Mouse (Mus musculus) CH12.LX (cell line): ENCODE results near the gene Cdc20b.

Experiments
- CTCF ChIP-seq, 2 experiments: IDR thresholded peaks in 1 of 2; conservative IDR thresholded peaks in 1 of 2; 2 replicates each; pipeline ENCODE4 v1.5.1; 2011 to 2012; ENCODE audit warnings: low read depth in 2 of 2, low read length in 2 of 2, improper control_type of control experiment in 1 of 2, inconsistent platforms in 1 of 2, mild to moderate bottlenecking in 1 of 2, moderate library complexity in 1 of 2
- E2F4 ChIP-seq: IDR thresholded peaks from 2 replicates; pipeline ENCODE4 v1.6.1; 2011; ENCODE audit warnings: low read depth, low read length, improper control_type of control experiment; ENCODE audit not compliant: insufficient replicate concordance
- GABPA ChIP-seq: IDR thresholded peaks from 2 replicates; pipeline ENCODE4 v1.6.1; 2012; ENCODE audit warnings: low read depth, low read length, improper control_type of control experiment, inconsistent platforms; ENCODE audit not compliant: insufficient replicate concordance
- HCFC1 ChIP-seq: IDR thresholded peaks from 2 replicates; pipeline ENCODE4 v1.6.1; 2012; ENCODE audit warnings: low read depth, mild to moderate bottlenecking, inconsistent platforms, low read length, improper control_type of control experiment
- KAT2A ChIP-seq: IDR thresholded peaks from 2 replicates; pipeline ENCODE4 v1.6.1; 2012; ENCODE audit warnings: low read length, improper control_type of control experiment, inconsistent platforms; ENCODE audit not compliant: insufficient replicate concordance
- POLR2A ChIP-seq: IDR thresholded peaks from 2 replicates; pipeline ENCODE4 v1.6.1; 2011; ENCODE audit warnings: low read depth, mild to moderate bottlenecking, improper control_type of control experiment, low read length
- TCF12 ChIP-seq: IDR thresholded peaks from 2 replicates; pipeline ENCODE4 v1.6.1; 2014; ENCODE audit warnings: low read depth, mild to moderate bottlenecking, inconsistent platforms, low read length, improper control_type of control experiment
- USF1 ChIP-seq: IDR thresholded peaks from 2 replicates; pipeline ENCODE4 v1.6.1; 2014; ENCODE audit warnings: low read depth, mild to moderate bottlenecking, inconsistent platforms, low read length, improper control_type of control experiment

DNA sequence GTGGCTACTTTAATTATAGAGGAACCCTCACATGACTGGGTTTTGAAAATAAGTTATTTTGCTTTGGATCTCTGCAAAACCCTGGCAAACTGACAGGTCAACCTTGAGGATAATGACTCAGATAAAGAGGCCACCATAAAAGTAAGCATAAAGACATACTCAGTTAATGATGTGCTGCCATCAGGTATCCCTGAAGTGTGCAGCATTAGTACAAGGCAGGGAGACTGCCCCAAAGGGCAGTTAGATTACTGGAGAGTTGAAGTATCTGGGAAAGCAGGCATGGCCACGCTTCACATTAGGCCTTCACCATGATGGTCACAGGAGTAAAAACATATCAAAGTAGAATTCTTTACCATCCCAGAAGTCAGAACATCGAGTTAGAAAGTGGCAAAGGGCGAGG lies 10.0 kb downstream of the Cdc20b start:
- TF ChIP-seq HCFC1 (no peak), GABPA (no peak), POLR2A (no peak), E2F4 (no peak), USF1 (no peak), TCF12 (no peak), CTCF (conservative IDR thresholded peaks at IDR 0.05 in 1 of 2, IDR thresholded peaks at IDR 0.05 in 1 of 2; ENCODE audit: low read depth in 2 of 2, low read length in 2 of 2) (no peak), KAT2A (no peak)
